Mouse (Mus musculus) testis, adult 2 months (tissue): ENCODE measurements at regions not wholly inside any gene's neighbourhood (a gene's known extent, or its start where the extent isn't known, plus 50 kb on each side); places are given as distances from the start of the nearest gene placed in this dataset.

Experiments
- CTCF ChIP-seq: fragments of 200-500 bp; IDR thresholded peaks from 2 replicates; pipeline ENCODE4 v1.5.1; 2012; ENCODE audit warnings: low read depth, mild to moderate bottlenecking, inconsistent platforms, low read length, moderate library complexity; ENCODE audit not compliant: control insufficient read depth, insufficient read depth, insufficient replicate concordance
- POLR2A ChIP-seq: fragments of 200-500 bp; IDR thresholded peaks from 2 replicates; pipeline ENCODE4 v1.6.1; 2012; ENCODE audit warnings: low read depth, mild to moderate bottlenecking, inconsistent platforms, low read length, moderate library complexity; ENCODE audit not compliant: control insufficient read depth

DNA sequence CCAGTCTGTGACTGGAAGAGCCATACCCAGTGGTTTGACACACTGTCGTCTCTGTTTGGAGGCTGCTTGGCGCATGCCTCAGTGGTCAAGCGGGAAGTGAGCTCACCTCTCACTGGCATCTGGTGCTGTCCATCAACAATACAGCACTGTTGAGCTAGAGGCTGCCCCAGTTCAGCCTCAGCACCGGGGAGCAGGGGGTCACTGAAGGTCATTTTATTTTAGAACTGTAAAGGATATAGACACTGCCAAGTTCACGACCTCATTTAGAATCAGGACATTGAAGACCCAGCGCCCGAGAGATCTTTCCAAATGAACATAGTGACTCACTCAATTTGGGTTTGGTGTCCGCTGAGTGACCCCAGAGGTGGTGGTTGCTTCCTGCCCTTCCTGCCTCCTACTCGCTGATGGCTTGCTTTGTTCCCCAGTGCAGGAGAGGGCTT, 265.1 kb downstream of the Ajap1 start:
- TF ChIP-seq POLR2A (no peak), CTCF (no peak)
